In genomic region chr7:135002216-135002615, GRCm38 (mm10) we compare ENCODE assay signal across 18 mouse cellular contexts.
"Had no signal": no experiment of that assay in that cellular context is flagged by ENCODE, and none has a peak within 500 bp of the region (broad histone marks: within the 10 kb centered on the region; RNA-seq: fewer than 3 reads in every experiment).

No protein-coding gene starts in this region.

- H3K36me3 ChIP-seq: midbrain, embryonic 10.5 days; midbrain, embryonic 13.5 days; neural tube, embryonic 13.5 days; neural tube, embryonic 15.5 days had no signal

- H3K9me3 ChIP-seq: midbrain, embryonic 10.5 days; midbrain, embryonic 13.5 days; neural tube, embryonic 13.5 days; neural tube, embryonic 15.5 days had no signal

- H3K4me3 ChIP-seq: midbrain, embryonic 10.5 days; midbrain, embryonic 13.5 days; myocyte; neural tube, embryonic 13.5 days; neural tube, embryonic 15.5 days had no signal

- H3K27me3 ChIP-seq: midbrain, embryonic 13.5 days; neural tube, embryonic 13.5 days; neural tube, embryonic 15.5 days had no signal

- ATAC-seq: midbrain, embryonic 13.5 days; midbrain, embryonic 16.5 days had no signal

- H3K4me2 ChIP-seq: lung, embryonic 14.5 days; midbrain, embryonic 13.5 days; neural tube, embryonic 13.5 days; neural tube, embryonic 15.5 days had no signal

- H3K9ac ChIP-seq: lung, embryonic 14.5 days; midbrain, embryonic 13.5 days; neural tube, embryonic 13.5 days; neural tube, embryonic 15.5 days had no signal

- H3K27ac ChIP-seq: midbrain, embryonic 10.5 days; midbrain, embryonic 13.5 days; neural tube, embryonic 13.5 days; neural tube, embryonic 15.5 days had no signal

- DNase-seq: lung, adult 18-20 months; lung, embryonic 14.5 days; lung, postnatal 10 days; lung, postnatal 4 days; retina, postnatal 1 day; right cerebral cortex, adult 18-20 months; right cerebral cortex, postnatal 25 days; right cerebral cortex, postnatal 4 days; spleen, adult 18-20 months; thymus, adult 18-20 months; thymus, postnatal 14 days; thymus, postnatal 36 days had no signal
